Mouse (Mus musculus) heart, postnatal 0 days (tissue): ENCODE measurements around the gene Kcnn3.

Source experiments
- CTCF ChIP-seq: IDR thresholded peaks from 2 replicates; pipeline ENCODE4 v1.5.1; 2016; ENCODE audit warnings: antibody characterized with exemption, control low read depth, low read depth
- EP300 ChIP-seq: IDR thresholded peaks from 2 replicates; pipeline ENCODE4 v1.6.1; 2016; ENCODE audit warnings: antibody characterized with exemption, low read depth

DNA sequence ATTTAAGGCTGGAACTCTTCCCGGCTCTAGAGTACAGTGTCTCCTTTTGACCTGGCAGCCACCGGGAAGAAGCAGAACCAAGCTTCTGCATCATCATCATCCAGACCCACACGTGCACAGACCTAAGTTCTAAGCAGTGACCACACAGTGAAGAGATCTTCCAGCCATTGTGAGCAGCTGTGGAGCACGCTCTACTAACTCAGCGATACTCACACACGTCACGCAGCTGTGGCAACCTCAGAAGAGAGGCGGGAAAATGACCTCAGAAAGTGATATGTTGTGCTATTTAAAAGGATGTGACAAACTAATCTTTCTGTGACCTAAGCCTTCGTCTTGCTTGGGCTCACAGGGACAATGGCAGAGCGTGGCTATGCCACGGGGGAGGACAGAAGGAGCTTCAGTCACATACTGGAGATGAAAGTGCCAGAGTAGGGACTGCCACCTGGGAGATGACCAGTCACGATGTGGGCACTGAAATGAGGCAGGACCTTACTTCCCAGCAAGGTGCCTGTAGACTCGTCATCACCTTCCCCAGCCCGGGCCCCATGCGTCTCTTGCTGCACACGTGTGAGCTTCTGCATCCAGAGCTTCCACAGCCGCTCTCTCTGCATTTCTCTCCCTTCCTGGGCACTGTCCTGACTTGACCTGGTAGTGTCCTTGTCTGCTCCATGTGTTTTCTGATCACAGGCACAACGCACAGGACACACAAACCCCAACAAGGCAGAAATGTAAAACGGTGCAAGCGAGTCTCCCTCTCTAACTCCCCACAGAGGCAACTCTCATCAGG, 32.9 kb upstream of the Kcnn3 start:
- TF ChIP-seq CTCF (no peak), EP300 (no peak)
